Mouse (Mus musculus) MEL (cell line): Measurements from ENCODE around the gene Ttpal. TPM values are rescaled to one million over a fixed set of nuclear protein-coding genes. Genes with fewer than 3 reads are reported as not detected.

ENCODE experiments used
- DNase-seq: peaks from one replicate; pipeline ENCODE4 v3.0.0; 2011; ENCODE audit warnings: low read depth, low spot score
- H3K27ac ChIP-seq: 2 replicates; pipeline ENCODE4 v1.5.1; 2012; ENCODE audit warnings: low read depth, mild to moderate bottlenecking, control low read depth, low read length, moderate library complexity; ENCODE audit not compliant: control insufficient read depth
- H3K27me3 ChIP-seq, 2 experiments: fragments of 150-350 bp in 1 of 2; sonication (generic) in 1 of 2; 2 replicates each; pipeline ENCODE4 v1.6.1; 2012; ENCODE audit warnings: low read length in 2 of 2, mild to moderate bottlenecking in 2 of 2, improper control_type of control experiment in 1 of 2, moderate library complexity in 1 of 2; ENCODE audit not compliant: insufficient read depth in 2 of 2, control insufficient read depth in 1 of 2
- H3K36me3 ChIP-seq, 2 experiments: 2 replicates each; pipeline ENCODE4 v1.6.1; 2012 to 2014; ENCODE audit warnings: low read length in 2 of 2, improper control_type of control experiment in 1 of 2, inconsistent platforms in 1 of 2, mild to moderate bottlenecking in 1 of 2; ENCODE audit not compliant: insufficient read depth in 2 of 2, control insufficient read depth in 1 of 2
- H3K4me1 ChIP-seq, 2 experiments: fragments of 150-350 bp in 1 of 2; sonication (generic) in 1 of 2; 2 replicates each; pipeline ENCODE4 v1.6.1; 2012; ENCODE audit warnings: low read length in 2 of 2, improper control_type of control experiment in 1 of 2, mild to moderate bottlenecking in 1 of 2; ENCODE audit not compliant: insufficient read depth in 2 of 2, control insufficient read depth in 1 of 2
- H3K4me3 ChIP-seq, 2 experiments: fragments of 150-350 bp in 1 of 2; sonication (generic) in 1 of 2; 2 replicates each; pipeline ENCODE4 v1.5.1; 2012; ENCODE audit warnings: low read depth in 2 of 2, low read length in 2 of 2, mild to moderate bottlenecking in 2 of 2, moderate library complexity in 2 of 2, control low read depth in 1 of 2, improper control_type of control experiment in 1 of 2; ENCODE audit not compliant: control insufficient read depth in 1 of 2, insufficient read depth in 1 of 2
- H3K79me2 ChIP-seq: 2 replicates; pipeline ENCODE4 v1.6.1; 2012; ENCODE audit warnings: mild to moderate bottlenecking, low read length, moderate library complexity; ENCODE audit not compliant: control insufficient read depth, poor library complexity, insufficient read depth
- H3K9ac ChIP-seq: 2 replicates; pipeline ENCODE4 v1.6.1; 2012; ENCODE audit warnings: low read depth, mild to moderate bottlenecking, control low read depth, low read length, moderate library complexity; ENCODE audit not compliant: control insufficient read depth, poor library complexity, severe bottlenecking
- H3K9me3 ChIP-seq: fragments of 150-350 bp; sonication (generic); replicated peaks from 2 replicates; pipeline ENCODE4 v1.6.1; 2012; ENCODE audit warnings: mild to moderate bottlenecking, low read length, improper control_type of control experiment, moderate library complexity; ENCODE audit not compliant: insufficient read depth
- BHLHE40 ChIP-seq: IDR thresholded peaks from 2 replicates; pipeline ENCODE4 v1.6.1; 2012; ENCODE audit warnings: low read depth, mild to moderate bottlenecking, inconsistent platforms, low read length, improper control_type of control experiment, borderline replicate concordance
- CHD1 ChIP-seq: IDR thresholded peaks from 2 replicates; pipeline ENCODE4 v1.6.1; 2012; ENCODE audit warnings: low read depth, mild to moderate bottlenecking, inconsistent platforms, low read length, improper control_type of control experiment
- CHD2 ChIP-seq: IDR thresholded peaks from 2 replicates; pipeline ENCODE4 v1.6.1; 2011; ENCODE audit warnings: low read length, improper control_type of control experiment
- CTCF ChIP-seq, 3 experiments: IDR thresholded peaks in 2 of 3; conservative IDR thresholded peaks in 1 of 3; 2 replicates each; pipeline ENCODE4 v1.5.1; 2011 to 2012; ENCODE audit warnings: low read length in 3 of 3, low read depth in 2 of 3, mild to moderate bottlenecking in 2 of 3, improper control_type of control experiment in 1 of 3, inconsistent platforms in 1 of 3, mixed read lengths in 1 of 3, moderate library complexity in 1 of 3; ENCODE audit not compliant: control insufficient read depth in 1 of 3, insufficient read depth in 1 of 3, poor library complexity in 1 of 3, severe bottlenecking in 1 of 3
- E2F4 ChIP-seq: IDR thresholded peaks from 2 replicates; pipeline ENCODE4 v1.6.1; 2011; ENCODE audit warnings: low read depth, low read length, improper control_type of control experiment, borderline replicate concordance
- ELF1 ChIP-seq: IDR thresholded peaks from 2 replicates; pipeline ENCODE4 v1.6.1; 2014; ENCODE audit warnings: low read depth, mild to moderate bottlenecking, inconsistent platforms, low read length, improper control_type of control experiment, moderate library complexity
- EP300 ChIP-seq, 2 experiments: IDR thresholded peaks; 2 replicates each; pipeline ENCODE4 v1.6.1; 2011; ENCODE audit warnings: improper control_type of control experiment in 2 of 2, low read length in 2 of 2, low read depth in 1 of 2, mild to moderate bottlenecking in 1 of 2
- ETS1 ChIP-seq: IDR thresholded peaks from 2 replicates; pipeline ENCODE4 v1.6.1; 2012; ENCODE audit warnings: low read depth, mild to moderate bottlenecking, inconsistent platforms, low read length, improper control_type of control experiment, moderate library complexity
- GABPA ChIP-seq: IDR thresholded peaks from 2 replicates; pipeline ENCODE4 v1.6.1; 2012; ENCODE audit warnings: low read depth, mild to moderate bottlenecking, inconsistent platforms, low read length, improper control_type of control experiment, moderate library complexity
- GATA1 ChIP-seq: IDR thresholded peaks from 2 replicates; pipeline ENCODE4 v1.6.1; 2011; ENCODE audit warnings: low read depth, low read length, improper control_type of control experiment
- HCFC1 ChIP-seq: IDR thresholded peaks from 2 replicates; pipeline ENCODE4 v1.6.1; 2012; ENCODE audit warnings: low read depth, mild to moderate bottlenecking, inconsistent platforms, low read length, improper control_type of control experiment, moderate library complexity
- JUND ChIP-seq: IDR thresholded peaks from 2 replicates; pipeline ENCODE4 v1.6.1; 2011; ENCODE audit warnings: low read depth, mild to moderate bottlenecking, improper control_type of control experiment, low read length
- KAT2A ChIP-seq: conservative IDR thresholded peaks from 2 replicates; pipeline ENCODE4 v1.6.1; 2012; ENCODE audit warnings: low read depth, low read length, improper control_type of control experiment, inconsistent platforms
- MAFK ChIP-seq: IDR thresholded peaks from 2 replicates; pipeline ENCODE4 v1.6.1; 2011; ENCODE audit warnings: low read depth, mild to moderate bottlenecking, low read length, improper control_type of control experiment, borderline replicate concordance
- MAX ChIP-seq: IDR thresholded peaks from 2 replicates; pipeline ENCODE4 v1.6.1; 2011; ENCODE audit warnings: low read length, improper control_type of control experiment
- MAZ ChIP-seq: IDR thresholded peaks from 2 replicates; pipeline ENCODE4 v1.6.1; 2012; ENCODE audit warnings: low read depth, mild to moderate bottlenecking, inconsistent platforms, low read length, improper control_type of control experiment
- MEF2A ChIP-seq: IDR thresholded peaks from 2 replicates; pipeline ENCODE4 v1.6.1; 2014; ENCODE audit warnings: low read depth, mild to moderate bottlenecking, inconsistent platforms, low read length, improper control_type of control experiment; ENCODE audit not compliant: poor library complexity, insufficient replicate concordance, severe bottlenecking; ENCODE audit errors: extremely low read depth
- MXI1 ChIP-seq: IDR thresholded peaks from 2 replicates; pipeline ENCODE4 v1.6.1; 2011; ENCODE audit warnings: mild to moderate bottlenecking, low read depth, low read length, improper control_type of control experiment
- MYB ChIP-seq: IDR thresholded peaks from 2 replicates; pipeline ENCODE4 v1.6.1; 2011; ENCODE audit warnings: mild to moderate bottlenecking, low read depth, low read length, improper control_type of control experiment
- MYC ChIP-seq: IDR thresholded peaks from 2 replicates; pipeline ENCODE4 v1.6.1; 2011; ENCODE audit warnings: low read depth, mild to moderate bottlenecking, low read length, improper control_type of control experiment, moderate library complexity
- NELFE ChIP-seq: IDR thresholded peaks from 2 replicates; pipeline ENCODE4 v1.6.1; 2011; ENCODE audit warnings: low read depth, low read length, improper control_type of control experiment
- NRF1 ChIP-seq: IDR thresholded peaks from 2 replicates; pipeline ENCODE4 v1.6.1; 2014; ENCODE audit warnings: low read depth, mild to moderate bottlenecking, inconsistent platforms, low read length, improper control_type of control experiment, moderate library complexity; ENCODE audit not compliant: poor library complexity, insufficient read depth, severe bottlenecking
- POLR2A ChIP-seq, 2 experiments: IDR thresholded peaks; 2 replicates each; pipeline ENCODE4 v1.6.1; 2011 to 2012; ENCODE audit warnings: low read length in 2 of 2, mild to moderate bottlenecking in 2 of 2, control low read depth in 1 of 2, improper control_type of control experiment in 1 of 2, low read depth in 1 of 2, moderate library complexity in 1 of 2; ENCODE audit not compliant: control insufficient read depth in 1 of 2, insufficient read depth in 1 of 2, poor library complexity in 1 of 2
- POLR2AphosphoS2 ChIP-seq: IDR thresholded peaks from 2 replicates; pipeline ENCODE4 v1.6.1; 2011; ENCODE audit warnings: low read length, improper control_type of control experiment
- POLR2AphosphoS5 ChIP-seq: IDR thresholded peaks from 2 replicates; pipeline ENCODE4 v1.6.1; 2012; ENCODE audit warnings: low read depth, borderline replicate concordance, mild to moderate bottlenecking, inconsistent platforms, low read length, moderate library complexity, mixed read lengths
- RAD21 ChIP-seq: IDR thresholded peaks from 2 replicates; pipeline ENCODE4 v1.6.1; 2011; ENCODE audit warnings: mild to moderate bottlenecking, low read depth, low read length, improper control_type of control experiment
- RCOR1 ChIP-seq: IDR thresholded peaks from 2 replicates; pipeline ENCODE4 v1.6.1; 2012; ENCODE audit warnings: low read depth, mild to moderate bottlenecking, inconsistent platforms, low read length, improper control_type of control experiment
- SIN3A ChIP-seq: IDR thresholded peaks from 2 replicates; pipeline ENCODE4 v1.6.1; 2012; ENCODE audit warnings: low read length, improper control_type of control experiment, inconsistent platforms
- SMC3 ChIP-seq: IDR thresholded peaks from 2 replicates; pipeline ENCODE4 v1.6.1; 2011; ENCODE audit warnings: low read depth, low read length, improper control_type of control experiment
- TAL1 ChIP-seq: IDR thresholded peaks from 2 replicates; pipeline ENCODE4 v1.6.1; 2012; ENCODE audit warnings: mild to moderate bottlenecking, inconsistent platforms, low read length, moderate library complexity, mixed read lengths
- TBP ChIP-seq: IDR thresholded peaks from 2 replicates; pipeline ENCODE4 v1.8.0; 2011; ENCODE audit warnings: low read depth, low read length, improper control_type of control experiment
- TCF12 ChIP-seq: IDR thresholded peaks from 2 replicates; pipeline ENCODE4 v1.6.1; 2014; ENCODE audit warnings: low read depth, mild to moderate bottlenecking, inconsistent platforms, low read length, improper control_type of control experiment, moderate library complexity
- UBTF ChIP-seq: IDR thresholded peaks from 2 replicates; pipeline ENCODE4 v1.6.1; 2012; ENCODE audit warnings: low read depth, mild to moderate bottlenecking, inconsistent platforms, low read length, improper control_type of control experiment, moderate library complexity, borderline replicate concordance; ENCODE audit not compliant: insufficient read depth
- USF1 ChIP-seq: IDR thresholded peaks from 2 replicates; pipeline ENCODE4 v1.6.1; 2014; ENCODE audit warnings: low read depth, mild to moderate bottlenecking, inconsistent platforms, low read length, improper control_type of control experiment, moderate library complexity
- ZC3H11A ChIP-seq: IDR thresholded peaks from 2 replicates; pipeline ENCODE4 v1.6.1; 2012; ENCODE audit warnings: low read depth, mild to moderate bottlenecking, inconsistent platforms, low read length, improper control_type of control experiment
- ZKSCAN1 ChIP-seq: IDR thresholded peaks from 2 replicates; pipeline ENCODE4 v1.6.1; 2012; ENCODE audit warnings: low read depth, mild to moderate bottlenecking, inconsistent platforms, low read length, improper control_type of control experiment, moderate library complexity
- ZMIZ1 ChIP-seq: IDR thresholded peaks from 2 replicates; pipeline ENCODE4 v1.6.1; 2012; ENCODE audit warnings: low read depth, mild to moderate bottlenecking, inconsistent platforms, low read length, improper control_type of control experiment, moderate library complexity
- ZNF384 ChIP-seq: IDR thresholded peaks from 2 replicates; pipeline ENCODE4 v1.6.1; 2012; ENCODE audit warnings: low read depth, mild to moderate bottlenecking, inconsistent platforms, low read length, improper control_type of control experiment
- polyA plus RNA-seq, 2 experiments: library from polyadenylated mRNA; stranded (reverse) in 1 of 2; unstranded in 1 of 2; fragments of >175 nt in 1 of 2; fragments of >200 nt in 1 of 2; gene quantifications; 2 replicates each; pipeline versions ENCODE4 v1.2.1 to v1.2.4; 2012; ENCODE audit warnings: low replicate concordance in 2 of 2, low read depth in 1 of 2; ENCODE audit not compliant: insufficient read length in 2 of 2, insufficient read depth in 1 of 2, missing spikeins in 1 of 2
- total RNA-seq: library from RNA; depleted of rRNA; stranded (reverse); fragments of 300-350 nt; gene quantifications from 2 replicates; pipeline ENCODE4 v1.2.3, GENCODE M21; 2012

Gene Ttpal
- total and polyA plus RNA-seq, 3 experiments = 18.9 to 20.4 TPM; not detected in 1

- Histone ChIP-seq H3K4me1 (peaks cover 2 to 33% of the 10 kb centered on the region in 2 experiments; a peak in 3 of 4 replicates), H3K27ac (peak overlapping the region; percentile 37; the same call in 1 of the 2 replicates), H3K36me3 (peaks cover 0 to 25% of the 10 kb centered on the region in 2 experiments; a peak in 2 of 4 replicates), H3K27me3 (no peaks in the 10 kb centered on the region), H3K79me2 (peaks cover 36% of the 10 kb centered on the region), H3K9ac (peak overlapping the region; percentile 23; the same call in 1 of the 2 replicates), H3K9me3 (no peaks in the 10 kb centered on the region), H3K4me3 (peak overlapping the region in 1 of 2 experiments; percentile 17; a peak in 1 of 4 replicates)
- DNase-seq = peak; percentile 55
- TF ChIP-seq TCF12 = no peak
- TF ChIP-seq E2F4 = no peak
- TF ChIP-seq CHD1 = no peak
- TF ChIP-seq SIN3A = no peak
- TF ChIP-seq POLR2AphosphoS2 = no peak
- no peak for TF ChIP-seq GATA1
- no peak for TF ChIP-seq NELFE
- TF ChIP-seq ZC3H11A = no peak
- TF ChIP-seq USF1 = peak; percentile 56; the same call in 1 of the 2 replicates
- no peak for TF ChIP-seq RCOR1
- no peak for TF ChIP-seq ZNF384
- TF ChIP-seq CHD2 = no peak
- TF ChIP-seq MEF2A = no peak
- TF ChIP-seq ELF1 = 0 out of 2 replicates have a peak, but pooled peaks have one; percentile 6
- no peak for TF ChIP-seq UBTF
- no peak for TF ChIP-seq SMC3
- TF ChIP-seq MAX = no peak
- TF ChIP-seq MXI1 = peak; percentile 79
- TF ChIP-seq CTCF (IDR thresholded peaks at IDR 0.05 in 2 of 3, conservative IDR thresholded peaks at IDR 0.05 in 1 of 3; ENCODE audit: control insufficient read depth in 1 of 3, insufficient read depth in 1 of 3, low read depth in 2 of 3, low read length in 3 of 3, poor library complexity in 1 of 3, severe bottlenecking in 1 of 3) = no peak
- TF ChIP-seq MAZ = peak; percentile 51; the same call in 1 of the 2 replicates
- no peak for TF ChIP-seq MAFK
- no peak for TF ChIP-seq EP300 (IDR thresholded peaks at IDR 0.05; ENCODE audit: low read depth in 1 of 2, low read length in 2 of 2)
- no peak for TF ChIP-seq POLR2A (IDR thresholded peaks at IDR 0.05; ENCODE audit: control insufficient read depth in 1 of 2, insufficient read depth in 1 of 2, low read depth in 1 of 2, low read length in 2 of 2, poor library complexity in 1 of 2)
- TF ChIP-seq KAT2A = no peak
- TF ChIP-seq JUND = no peak
- peak; percentile 14; the same call in 1 of the 2 replicates for TF ChIP-seq BHLHE40
- no peak for TF ChIP-seq POLR2AphosphoS5
- no peak for TF ChIP-seq MYB
- no peak for TF ChIP-seq ZMIZ1
- no peak for TF ChIP-seq TBP
- no peak for TF ChIP-seq NRF1
- no peak for TF ChIP-seq ZKSCAN1
- TF ChIP-seq HCFC1 = no peak
- TF ChIP-seq MYC = peak; percentile 60; the same call in 1 of the 2 replicates
- TF ChIP-seq GABPA = no peak
- TF ChIP-seq RAD21 = no peak
- TF ChIP-seq ETS1 = no peak
- TF ChIP-seq TAL1 = no peak
These were observed 60.6 kb downstream of the Ttpal start for GRCm38 (mm10) chr2:163662698-163663221.
